Mouse (Mus musculus): Measurements from ENCODE around the gene Slc22a21.
"Not testable (repeated sequence)": the region's sequence is repeated elsewhere in the genome, so short reads cannot be mapped to it uniquely, and the experiment has no call there.

Gene Slc22a21

GRCm38 (mm10) chr11:54002147-54002760 is 22.1 kb upstream of the Slc22a21 start:
- in situ Hi-C loops (cut with MboI, MseI) = loop anchor here (5.0 kb wide), 2 partner anchors 55 to 250 kb away; no protein-coding TSS in a partner anchor

GRCm38 (mm10) chr11:53997661-53998060 is 17.5 kb upstream of the Slc22a21 start:
- in situ Hi-C loops (cut with MboI, MseI) = no loop called here

GRCm38 (mm10) chr11:53992264-53992663 is 12.1 kb upstream of the Slc22a21 start:
- in situ Hi-C loops (cut with MboI, MseI) = no loop called here

DNA sequence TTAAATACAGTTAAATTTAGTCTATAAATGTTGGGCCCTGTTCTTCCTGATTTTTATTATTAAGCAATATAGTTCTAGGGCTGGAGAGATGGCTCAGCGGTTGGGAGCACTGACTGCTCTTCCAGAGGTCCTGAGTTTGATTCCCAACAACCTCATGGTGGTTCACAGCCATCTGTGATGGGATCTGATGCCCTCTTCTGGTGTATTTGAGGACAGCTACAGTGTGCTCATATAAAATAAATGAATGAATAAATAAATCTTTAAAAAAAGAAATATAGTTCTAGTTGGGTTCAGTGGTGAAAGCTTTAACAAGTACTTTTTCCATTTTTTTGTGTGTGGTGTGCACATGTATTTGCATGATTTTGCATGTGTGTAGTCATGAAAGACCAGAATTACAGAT is 9.1 kb upstream of the Slc22a21 start:
- in situ Hi-C loops (cut with MboI, MseI) = no loop called here

GRCm38 (mm10) chr11:53988081-53988480 is 7.9 kb upstream of the Slc22a21 start:
- in situ Hi-C loops (cut with MboI, MseI) = no loop called here

- in situ Hi-C loops (cut with MboI, MseI) = no loop called here
Observed at GRCm38 (mm10) chr11:53981396-53981795, 1.3 kb upstream of the Slc22a21 start.

DNA sequence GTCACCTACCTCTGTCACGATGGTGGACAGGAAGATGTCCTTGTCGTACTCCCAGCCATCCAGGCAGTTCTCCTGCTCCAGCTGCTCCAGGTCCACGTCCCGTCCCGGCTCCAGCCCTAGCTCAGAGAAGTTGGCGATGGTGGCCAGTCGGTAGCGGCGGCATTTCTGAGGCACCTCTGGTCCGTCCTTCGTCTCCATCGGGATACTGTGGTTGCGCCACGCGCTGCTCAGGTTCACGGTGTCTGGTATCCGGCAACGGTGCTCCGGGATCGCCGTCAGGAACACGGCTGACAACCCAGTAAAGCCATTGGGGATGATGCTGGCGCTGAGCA is 710 bp downstream of the Slc22a21 start:
- in situ Hi-C loops (cut with MboI, MseI) = not testable (repeated sequence)

DNA sequence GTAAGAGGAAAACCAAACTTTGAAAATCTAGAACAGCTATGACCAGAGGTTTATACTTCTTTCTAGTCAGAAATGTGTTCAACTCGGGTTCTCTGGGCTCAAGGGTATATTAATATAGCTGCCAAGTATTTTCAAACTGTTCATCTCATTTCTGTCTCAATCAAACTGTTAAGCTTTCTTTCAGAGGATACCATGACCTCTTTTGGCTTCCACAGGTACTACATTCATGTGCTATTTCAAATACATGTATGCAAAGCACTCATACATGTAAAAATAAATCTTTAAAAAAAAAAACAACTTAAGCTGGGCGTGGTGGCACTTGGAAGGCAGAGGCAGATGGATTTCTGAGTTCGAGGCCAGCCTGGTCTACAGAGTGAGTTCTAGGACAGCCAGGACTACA is 2.5 kb downstream of the Slc22a21 start:
- in situ Hi-C loops (cut with MboI, MseI) = no loop called here

- in situ Hi-C loops (cut with MboI, MseI) = no loop called here
Observed at GRCm38 (mm10) chr11:53975559-53975958, 4.6 kb downstream of the Slc22a21 start.

DNA sequence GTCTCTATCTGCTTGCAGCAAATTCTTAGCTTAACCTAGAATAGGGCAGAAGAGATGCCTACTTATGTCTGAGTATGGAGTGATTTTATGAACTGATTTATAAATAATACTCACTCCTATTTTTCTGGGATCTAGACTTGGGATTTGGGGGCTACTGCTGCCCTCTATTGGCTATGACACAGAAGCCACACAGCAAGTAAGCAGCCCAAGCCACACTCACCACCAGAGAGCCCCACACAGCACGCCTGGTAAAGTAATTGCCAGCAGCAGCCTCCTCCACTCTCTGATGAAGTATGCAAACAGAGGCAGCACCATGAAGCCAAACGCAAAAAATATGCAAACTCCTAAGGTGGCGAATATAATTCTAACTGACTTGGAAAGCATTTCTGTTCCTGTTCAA is 21.1 kb downstream of the Slc22a21 start:
- in situ Hi-C loops (cut with MboI, MseI) = no loop called here

DNA sequence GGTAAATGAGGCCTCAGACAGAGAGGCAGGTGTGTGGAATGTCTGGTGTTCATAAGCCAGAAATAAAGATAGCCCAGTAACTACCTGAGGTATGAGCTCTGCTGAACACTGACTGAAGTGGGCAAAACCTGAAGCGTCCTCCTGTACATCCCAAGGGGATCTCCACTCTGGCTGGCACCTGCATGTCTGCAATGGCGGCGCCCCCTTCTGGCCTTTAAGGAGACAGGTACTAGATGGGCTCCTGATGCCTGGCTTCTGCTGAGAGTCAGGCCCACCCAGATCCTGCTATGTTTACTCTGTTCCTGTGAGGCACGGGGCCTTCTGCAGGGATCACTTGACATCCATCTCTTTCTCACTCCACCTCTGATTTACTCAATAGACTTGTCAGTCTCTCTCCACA is 22.0 kb downstream of the Slc22a21 start:
- in situ Hi-C loops (cut with MboI, MseI) = not testable (repeated sequence)

DNA sequence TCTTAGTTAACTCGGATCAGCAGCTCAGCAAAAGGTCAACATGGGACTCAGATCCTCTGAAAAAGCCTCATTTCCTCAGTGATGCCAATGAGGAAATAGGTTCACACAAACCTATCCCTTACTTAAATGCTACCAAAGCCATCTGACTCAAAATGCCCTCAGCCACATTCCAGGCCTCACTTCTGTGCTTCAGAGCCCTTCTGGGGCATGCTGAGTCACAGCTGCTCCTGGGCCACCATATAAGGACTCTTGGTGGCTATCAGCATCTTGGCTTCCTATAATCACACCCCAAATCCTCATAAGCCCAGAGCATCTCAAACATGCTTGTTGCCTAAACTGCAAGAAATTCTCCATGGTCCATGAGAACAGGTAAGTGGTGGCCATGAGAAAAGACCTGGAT is 23.5 kb downstream of the Slc22a21 start:
- in situ Hi-C loops (cut with MboI, MseI) = no loop called here

DNA sequence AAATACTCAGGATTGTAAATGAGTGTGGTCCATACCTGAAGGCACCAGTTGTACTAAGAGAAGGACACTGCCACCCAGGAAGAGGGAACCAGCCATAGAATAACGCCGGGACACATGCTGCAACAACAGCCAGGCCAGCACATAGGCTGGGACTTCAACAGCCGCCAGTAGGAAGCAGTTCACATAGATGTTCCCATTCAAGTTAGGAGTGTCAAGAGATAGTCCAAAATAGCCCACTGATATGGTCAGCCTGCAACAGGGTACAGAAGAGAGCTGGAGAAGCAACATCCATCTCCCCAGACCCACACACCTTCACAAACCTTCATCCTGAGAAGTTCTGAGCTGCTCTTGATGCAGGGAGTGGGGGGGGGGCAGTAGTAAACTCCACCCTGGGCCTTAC is 25.5 kb downstream of the Slc22a21 start:
- in situ Hi-C loops (cut with MboI, MseI) = no loop called here

DNA sequence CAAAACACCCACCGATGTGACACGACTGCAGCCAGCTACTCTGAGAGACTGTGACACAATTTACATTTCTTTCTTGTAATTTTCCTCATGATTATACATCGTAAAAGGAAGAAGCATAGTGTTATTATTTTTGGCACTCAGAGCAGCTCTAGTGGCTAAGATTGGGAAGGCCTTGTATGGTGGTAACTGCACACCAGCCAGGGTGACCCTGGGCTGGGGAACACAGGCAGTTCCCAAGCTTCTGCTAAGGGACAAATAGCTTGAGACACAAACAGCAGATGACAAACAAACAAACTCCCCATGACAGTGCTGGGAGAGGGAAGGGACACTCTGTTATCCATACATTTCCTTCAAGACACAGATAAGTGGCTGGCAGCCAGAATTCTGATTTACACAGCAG is 30.0 kb downstream of the Slc22a21 start:
- in situ Hi-C loops (cut with MboI, MseI) = not testable (repeated sequence)

- in situ Hi-C loops (cut with MboI, MseI) = not testable (repeated sequence)
Observed at GRCm38 (mm10) chr11:53931944-53932318, 48.2 kb downstream of the Slc22a21 start.

GRCm38 (mm10) chr11:53931091-53931943 is 48.8 kb downstream of the Slc22a21 start:
- in situ Hi-C loops (cut with MboI, MseI) = no loop called here

DNA sequence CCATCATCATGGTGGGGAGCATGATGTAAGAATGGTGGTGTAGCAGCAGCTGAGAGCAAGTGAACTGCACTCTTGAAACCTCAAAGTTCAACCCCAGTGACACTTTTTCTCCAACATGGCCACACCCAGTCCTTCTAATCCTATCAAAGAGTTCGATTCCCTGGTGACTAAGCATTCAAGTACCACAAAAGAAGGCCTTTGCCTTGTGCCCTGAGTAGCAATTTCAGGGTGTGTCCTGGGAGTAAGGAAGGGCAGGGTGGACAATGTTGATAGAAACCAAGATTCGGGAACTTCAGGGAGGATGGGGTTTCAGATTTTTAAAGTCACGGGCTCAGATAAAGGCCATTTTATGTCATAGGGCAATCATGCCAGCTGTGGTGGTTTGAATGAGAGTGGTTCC is 50.4 kb downstream of the Slc22a21 start:
- in situ Hi-C loops (cut with MboI, MseI) = no loop called here

DNA sequence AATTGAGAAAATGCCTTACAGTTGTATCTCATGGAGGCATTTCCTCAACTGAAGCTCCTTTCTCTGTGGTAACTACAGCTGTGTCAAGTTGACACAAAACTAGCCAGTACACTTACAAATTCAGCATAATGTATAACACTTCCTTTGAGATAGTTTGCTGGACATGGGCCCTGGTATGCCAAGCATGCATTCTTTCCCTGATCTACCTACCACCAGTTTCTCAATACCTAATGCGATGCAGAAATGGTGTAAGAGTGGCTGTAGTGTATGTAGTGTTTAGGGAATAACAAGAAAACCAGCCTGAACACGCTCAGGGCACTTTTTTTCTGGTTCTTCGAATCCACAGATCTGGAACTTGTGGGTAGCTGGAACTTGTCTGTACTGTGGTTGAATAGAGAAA is 51.5 kb downstream of the Slc22a21 start:
- in situ Hi-C loops (cut with MboI, MseI) = no loop called here

GRCm38 (mm10) chr11:53926303-53926702 is 53.8 kb downstream of the Slc22a21 start:
- in situ Hi-C loops (cut with MboI, MseI) = no loop called here

DNA sequence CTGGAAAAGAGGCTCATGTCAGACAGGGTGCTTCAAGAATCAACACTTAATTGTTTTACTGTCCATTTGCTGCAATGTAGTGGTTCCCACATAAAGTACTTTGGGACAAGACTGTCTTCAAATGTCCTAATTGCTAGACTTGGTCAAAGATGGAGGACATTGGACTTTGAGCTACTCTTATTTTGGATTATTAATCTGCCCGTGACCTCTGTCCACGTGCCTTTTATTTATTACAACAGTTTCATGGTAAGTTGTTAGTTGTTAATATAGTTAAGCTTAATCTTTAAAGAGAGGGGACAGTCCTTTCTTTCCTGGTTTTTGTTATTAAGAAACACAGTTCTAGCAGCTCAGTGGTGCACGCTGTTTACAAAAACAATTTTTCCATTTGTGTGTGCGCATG is 61.3 kb downstream of the Slc22a21 start:
- in situ Hi-C loops (cut with MboI, MseI) = no loop called here

DNA sequence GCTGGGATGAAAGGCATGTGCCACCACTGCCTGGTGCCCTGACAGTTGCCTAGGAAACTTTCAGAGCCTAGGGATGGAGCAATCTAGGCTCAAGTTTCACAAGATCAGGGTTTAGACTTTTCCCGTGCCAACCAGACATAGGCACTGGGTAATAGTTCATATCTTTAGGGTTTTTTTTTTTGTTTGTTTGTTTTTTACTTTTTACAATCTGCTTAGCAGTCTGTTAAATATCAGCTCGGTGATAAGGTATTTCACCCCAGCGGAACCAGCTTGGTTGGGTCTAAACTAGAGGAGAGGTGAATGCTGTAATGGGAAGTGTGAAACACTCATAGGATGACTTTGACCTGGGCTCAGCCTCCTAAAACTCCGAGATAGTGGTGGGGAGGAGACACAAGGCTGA is 69.1 kb downstream of the Slc22a21 start:
- in situ Hi-C loops (cut with MboI, MseI) = no loop called here

- in situ Hi-C loops (cut with MboI, MseI) = no loop called here
Observed at GRCm38 (mm10) chr11:53908686-53909085, 71.4 kb downstream of the Slc22a21 start.

- in situ Hi-C loops (cut with MboI, MseI) = no loop called here
Observed at GRCm38 (mm10) chr11:53904534-53904925, 75.6 kb downstream of the Slc22a21 start.
